Mouse (Mus musculus): Measurements from ENCODE around the gene Myo10. TPM values are rescaled to one million over a fixed set of nuclear protein-coding genes. Genes with fewer than 3 reads are reported as not detected.

Gene Myo10
- 66.3 and 68.8 TPM in 2 replicates for polyA plus RNA-seq (2016; fragmentation: Nextera tagmentation; extraction: Ambion mirVana)

DNA sequence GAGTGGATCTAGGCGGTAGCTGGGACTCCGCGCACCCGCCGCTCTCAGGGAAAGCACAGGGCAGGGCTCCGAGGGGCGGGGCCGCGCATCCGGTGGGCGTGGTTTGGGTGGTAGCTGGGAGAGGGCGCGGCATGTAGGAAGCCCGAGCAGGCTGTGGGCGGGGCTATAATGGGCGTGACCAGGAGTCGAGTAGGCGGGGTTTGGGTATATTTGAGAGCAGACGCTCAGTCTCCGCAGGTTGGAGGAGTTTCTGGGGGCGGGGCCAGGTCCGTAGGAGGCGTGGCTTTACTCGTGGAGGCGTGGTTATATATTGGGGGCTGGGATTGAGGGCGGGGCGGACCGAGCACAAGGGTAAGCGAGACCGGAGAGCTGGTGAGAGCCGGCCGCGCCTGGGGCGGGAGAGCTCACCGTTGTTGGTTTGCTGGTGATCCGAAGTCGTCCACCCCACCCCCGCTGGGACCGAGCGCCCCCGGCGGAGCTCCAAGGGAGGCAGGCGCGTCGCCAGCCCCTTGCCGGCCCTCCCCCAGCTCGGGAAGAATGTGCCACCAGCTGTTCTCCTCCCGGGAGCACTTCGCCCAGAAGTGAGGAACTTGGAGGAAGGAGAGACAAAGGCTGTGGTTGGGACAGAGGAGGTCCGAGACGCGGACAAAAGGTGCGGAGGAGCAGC, at the start of gene Myo10:
Gene Myo10 (plus strand): TSS at position 326 of the 667 bp plus-strand sequence.
- Histone ChIP-seq H3K4me3 (peak within 1 kb of the TSS; percentile 86), H3K27ac (peak within 1 kb of the TSS; percentile 89), H3K9me3 (no peaks in the 10 kb centered on the region), H3K4me1 (peaks cover 42% of the 10 kb centered on the region), H3K27me3 (ENCODE audit: poor library complexity, severe bottlenecking) (peaks cover 32% of the 10 kb centered on the region), H3K36me3 (replicated peaks) (no peaks in the 10 kb centered on the region)
- under 1% methylated on average over 53 of the region's 53 CpGs for WGBS
- peak; percentile 100 for DNase-seq (ENCODE audit: extremely low spot score, low spot score)

DNA sequence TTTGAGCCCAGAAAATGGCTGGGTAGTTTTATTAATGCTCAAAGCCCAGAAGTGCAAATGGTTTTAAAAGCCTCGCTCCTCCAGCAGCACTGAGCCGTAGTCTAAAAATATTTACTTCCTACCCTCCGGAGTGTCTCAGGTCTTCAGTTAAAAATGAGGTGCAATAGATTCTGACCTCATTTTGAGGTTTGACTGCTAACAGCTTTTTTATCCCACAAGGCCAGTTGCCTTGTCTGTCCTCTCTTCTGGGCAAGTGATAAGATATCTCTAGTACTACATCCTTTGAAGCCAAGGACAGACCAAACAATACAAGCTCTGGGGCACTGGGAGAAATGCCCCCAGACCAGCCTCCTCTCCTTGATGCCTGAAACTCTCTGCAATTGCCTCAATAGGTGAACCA, 49.2 kb upstream of the Myo10 start:
- DNase-seq (ENCODE audit: extremely low spot score, low spot score): no peak
- 96% methylated on average over 3 of the region's 3 CpGs for WGBS

DNA sequence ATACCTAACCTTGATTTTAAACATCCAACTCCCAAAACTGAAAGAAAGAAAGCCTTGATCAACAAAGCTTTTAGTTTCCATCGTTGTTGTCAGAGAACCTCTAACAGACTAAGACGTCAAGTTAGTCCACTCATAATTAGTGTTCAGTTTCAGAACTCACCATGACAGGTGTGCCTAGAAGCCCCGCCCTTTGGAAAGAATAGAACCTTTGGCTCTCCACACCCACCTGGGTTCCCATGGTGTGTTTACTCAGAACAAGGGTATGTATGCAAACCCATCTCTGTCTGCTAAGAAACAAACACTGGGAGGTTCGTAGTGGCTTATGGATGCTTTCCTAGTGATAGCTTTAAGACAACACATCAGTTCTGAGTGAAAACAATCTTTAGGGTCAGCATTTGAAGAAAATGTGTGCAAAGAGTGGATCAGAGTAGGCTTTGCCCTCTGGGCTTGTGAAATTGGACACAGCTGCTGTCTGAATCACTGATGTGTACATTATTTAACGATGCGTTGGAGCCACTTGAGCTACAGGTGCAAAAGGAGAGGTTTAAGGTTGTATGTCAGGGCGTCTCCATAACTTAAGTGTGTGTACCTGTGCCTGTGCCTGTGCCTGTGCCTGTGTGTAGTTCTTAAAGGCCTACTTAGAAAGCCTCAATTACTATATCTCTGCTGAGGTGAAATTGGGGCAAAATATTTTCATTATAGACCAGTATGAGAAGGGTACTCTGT, 48.3 kb upstream of the Myo10 start:
- Histone ChIP-seq H3K9me3 (no peaks in the 10 kb centered on the region), H3K4me1 (0 out of 2 replicates have a peak, but pooled peaks cover 2% of the 10 kb centered on the region), H3K27me3 (ENCODE audit: poor library complexity, severe bottlenecking) (no peaks in the 10 kb centered on the region), H3K27ac (no peak overlapping the region), H3K36me3 (replicated peaks) (no peaks in the 10 kb centered on the region), H3K4me3 (no peak overlapping the region)
- 80% methylated on average over 7 of the region's 7 CpGs for WGBS
- DNase-seq (ENCODE audit: extremely low spot score, low spot score): no peak

More for the DNA sequence above, 49.2 kb upstream of the Myo10 start:
- Histone ChIP-seq H3K9me3 (no peaks in the 10 kb centered on the region), H3K36me3 (replicated peaks) (no peaks in the 10 kb centered on the region), H3K27me3 (ENCODE audit: poor library complexity, severe bottlenecking) (no peaks in the 10 kb centered on the region), H3K4me3 (no peak overlapping the region), H3K4me1 (0 out of 2 replicates have a peak, but pooled peaks cover 2% of the 10 kb centered on the region), H3K27ac (no peak overlapping the region)

DNA sequence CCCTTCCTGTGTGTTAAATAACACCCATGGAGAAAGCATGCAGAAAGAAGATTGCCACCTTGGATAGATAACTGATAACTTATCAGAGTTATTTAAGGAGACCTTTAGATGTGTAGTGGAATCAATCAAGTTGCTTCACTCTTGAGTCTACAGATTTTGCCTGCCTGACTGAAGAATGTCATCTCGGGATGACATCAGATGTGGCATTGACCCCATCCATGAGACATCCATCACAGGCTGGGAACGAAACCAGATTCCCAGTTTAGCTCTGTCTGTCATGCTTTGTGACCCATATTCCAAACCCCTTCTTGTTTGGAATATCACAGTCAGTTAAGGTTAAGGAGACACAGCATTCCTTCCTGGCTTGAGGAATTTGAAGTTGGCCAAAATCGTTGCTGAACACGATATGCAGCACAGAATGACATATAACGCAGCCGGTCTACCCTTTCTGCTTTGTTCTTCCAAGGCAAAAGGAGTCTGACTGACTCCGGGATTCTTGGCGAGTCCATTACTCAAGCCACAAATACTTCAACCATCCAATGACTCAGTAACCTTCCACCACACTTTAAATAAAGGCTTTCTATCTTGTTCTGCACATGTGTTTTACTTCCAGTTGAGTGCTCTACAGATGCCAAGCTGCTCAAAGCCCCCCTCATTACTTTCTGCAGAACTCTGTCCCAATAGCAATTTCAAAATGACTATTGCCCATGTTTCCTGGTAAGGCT, 44.8 kb upstream of the Myo10 start:
- no peak overlapping the region for H3K4me3 ChIP-seq
- H3K9me3 ChIP-seq: no peaks in the 10 kb centered on the region
- no peaks in the 10 kb centered on the region for H3K36me3 ChIP-seq (replicated peaks)
- DNase-seq (ENCODE audit: extremely low spot score, low spot score): no peak
- H3K4me1 ChIP-seq: peaks cover 19% of the 10 kb centered on the region
- H3K27ac ChIP-seq: no peak overlapping the region
- 92% methylated on average over 8 of the region's 8 CpGs for WGBS
- no peaks in the 10 kb centered on the region for H3K27me3 ChIP-seq (ENCODE audit: poor library complexity, severe bottlenecking)

DNA sequence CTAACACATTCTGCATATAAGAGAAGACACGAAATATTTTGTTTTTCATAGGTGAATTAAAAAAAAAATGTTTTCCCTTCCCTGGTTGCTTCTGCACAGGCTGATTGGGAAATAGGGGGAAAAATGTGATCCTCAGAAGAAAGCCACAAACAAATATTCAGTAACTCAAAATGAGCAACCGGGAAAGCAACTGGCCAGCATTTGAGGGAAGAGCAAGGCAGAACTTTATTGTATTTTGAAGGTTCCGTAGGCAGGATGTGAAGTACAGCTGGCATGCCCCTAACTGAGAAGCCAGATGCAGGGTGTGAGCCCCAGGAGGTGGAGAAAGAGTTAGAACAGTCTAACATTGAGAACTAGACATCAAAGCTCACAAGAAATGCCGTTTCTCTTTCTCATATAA, 44.0 kb upstream of the Myo10 start:
- 90% methylated on average over 4 of the region's 4 CpGs for WGBS
- Histone ChIP-seq H3K27ac (no peak overlapping the region), H3K4me1 (peaks cover 19% of the 10 kb centered on the region), H3K27me3 (ENCODE audit: poor library complexity, severe bottlenecking) (no peaks in the 10 kb centered on the region), H3K36me3 (replicated peaks) (no peaks in the 10 kb centered on the region), H3K9me3 (no peaks in the 10 kb centered on the region), H3K4me3 (no peak overlapping the region)
- no peak for DNase-seq (ENCODE audit: extremely low spot score, low spot score)

DNA sequence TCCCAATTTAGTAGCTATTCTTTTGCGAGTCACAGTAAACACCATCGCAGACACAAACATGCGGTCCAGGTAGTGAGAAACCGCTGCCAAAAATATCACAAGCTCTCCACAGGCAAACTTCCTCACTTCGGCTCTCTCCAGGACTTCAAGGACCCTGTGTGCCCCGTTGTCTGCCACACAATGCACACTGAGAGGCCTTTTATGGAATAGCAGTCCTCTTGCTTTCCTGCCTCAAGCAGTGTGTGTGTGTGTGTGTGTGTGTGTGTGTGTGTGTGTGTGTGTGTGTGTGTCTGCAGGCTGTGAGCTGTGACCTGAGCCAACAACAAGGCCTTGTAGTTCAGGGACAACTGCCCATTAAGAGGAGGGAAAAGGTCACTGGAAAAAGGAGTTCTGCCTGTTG, 41.6 kb upstream of the Myo10 start:
- Histone ChIP-seq H3K9me3 (no peaks in the 10 kb centered on the region), H3K4me1 (peaks cover 25% of the 10 kb centered on the region), H3K4me3 (no peak overlapping the region), H3K36me3 (replicated peaks) (no peaks in the 10 kb centered on the region), H3K27ac (0 out of 2 replicates have a peak overlapping the region, but pooled peaks have one; percentile 40), H3K27me3 (ENCODE audit: poor library complexity, severe bottlenecking) (no peaks in the 10 kb centered on the region)
- DNase-seq (ENCODE audit: extremely low spot score, low spot score): peak; percentile 26
- 60% methylated on average over 6 of the region's 6 CpGs for WGBS

DNA sequence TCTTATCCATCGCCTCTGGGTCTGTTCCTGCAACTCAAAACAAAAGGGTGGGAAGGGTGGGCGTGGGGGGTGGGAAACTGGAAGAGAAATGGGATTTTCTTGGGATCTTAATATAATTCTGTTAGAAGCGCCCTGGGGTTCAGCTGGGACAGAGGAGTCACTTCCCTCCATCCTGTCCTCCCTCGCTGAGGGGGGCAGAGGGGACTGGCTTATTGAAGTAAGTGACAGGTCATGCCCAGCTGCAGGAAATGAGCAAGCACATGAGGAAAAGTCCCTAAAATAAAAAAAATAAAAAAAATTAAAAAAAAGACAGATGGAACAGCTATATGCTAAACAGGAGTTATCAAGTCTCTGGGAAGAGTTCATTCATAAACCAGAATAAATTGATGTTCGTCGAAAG, 40.3 kb upstream of the Myo10 start:
- Histone ChIP-seq H3K36me3 (replicated peaks) (no peaks in the 10 kb centered on the region), H3K27ac (no peak overlapping the region), H3K4me3 (no peak overlapping the region), H3K27me3 (ENCODE audit: poor library complexity, severe bottlenecking) (no peaks in the 10 kb centered on the region), H3K9me3 (no peaks in the 10 kb centered on the region), H3K4me1 (peaks cover 30% of the 10 kb centered on the region)
- 63% methylated on average over 6 of the region's 6 CpGs for WGBS
- DNase-seq (ENCODE audit: extremely low spot score, low spot score): no peak

GRCm38 (mm10) chr15:25583361-25583760, 39.0 kb upstream of the Myo10 start:
- whole genome bisulfite sequencing: 90% methylated on average over 8 of the region's 8 CpGs

GRCm38 (mm10) chr15:25586828-25587227, 35.5 kb upstream of the Myo10 start:
- DNase-seq (ENCODE audit: extremely low spot score, low spot score): no peak
- 80% methylated on average over 3 of the region's 3 CpGs for WGBS
- H3K36me3 ChIP-seq (replicated peaks): no peaks in the 10 kb centered on the region

More at GRCm38 (mm10) chr15:25583361-25583760, 39.0 kb upstream of the Myo10 start:
- Histone ChIP-seq H3K4me1 (peaks cover 30% of the 10 kb centered on the region), H3K27me3 (ENCODE audit: poor library complexity, severe bottlenecking) (no peaks in the 10 kb centered on the region), H3K36me3 (replicated peaks) (no peaks in the 10 kb centered on the region), H3K4me3 (no peak overlapping the region), H3K9me3 (no peaks in the 10 kb centered on the region), H3K27ac (no peak overlapping the region)
- DNase-seq (ENCODE audit: extremely low spot score, low spot score): no peak

DNA sequence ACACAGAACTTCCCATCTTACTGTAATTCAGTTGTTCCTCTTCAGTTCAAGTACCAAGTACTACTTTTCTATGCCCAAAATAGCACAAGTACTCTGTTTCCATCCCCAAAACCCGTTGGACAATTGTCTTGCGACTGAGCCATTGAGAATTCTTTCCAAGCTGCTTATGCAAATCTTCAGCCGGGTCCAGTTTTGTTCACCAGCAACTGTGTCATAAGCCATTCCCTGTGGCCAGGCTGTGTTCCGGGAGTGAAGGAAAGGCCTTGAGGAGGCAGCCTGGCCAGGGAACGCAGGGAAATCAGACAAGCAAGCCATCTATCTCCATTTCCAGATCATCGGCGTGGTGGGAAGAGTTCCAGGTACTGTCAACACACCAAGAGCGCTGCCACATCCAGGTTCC, 34.4 kb upstream of the Myo10 start:
- Histone ChIP-seq H3K4me3 (no peak overlapping the region), H3K36me3 (replicated peaks) (no peaks in the 10 kb centered on the region), H3K27me3 (ENCODE audit: poor library complexity, severe bottlenecking) (peaks cover 3% of the 10 kb centered on the region; the same call in 1 of the 2 replicates), H3K4me1 (peaks cover 14% of the 10 kb centered on the region), H3K27ac (no peak overlapping the region), H3K9me3 (no peaks in the 10 kb centered on the region)
- DNase-seq (ENCODE audit: extremely low spot score, low spot score): no peak
- WGBS: 88% methylated on average over 8 of the region's 8 CpGs

More at GRCm38 (mm10) chr15:25586828-25587227, 35.5 kb upstream of the Myo10 start:
- Histone ChIP-seq H3K9me3 (no peaks in the 10 kb centered on the region), H3K27ac (no peak overlapping the region), H3K4me3 (no peak overlapping the region), H3K4me1 (peaks cover 16% of the 10 kb centered on the region), H3K27me3 (ENCODE audit: poor library complexity, severe bottlenecking) (peaks cover 3% of the 10 kb centered on the region; the same call in 1 of the 2 replicates)

DNA sequence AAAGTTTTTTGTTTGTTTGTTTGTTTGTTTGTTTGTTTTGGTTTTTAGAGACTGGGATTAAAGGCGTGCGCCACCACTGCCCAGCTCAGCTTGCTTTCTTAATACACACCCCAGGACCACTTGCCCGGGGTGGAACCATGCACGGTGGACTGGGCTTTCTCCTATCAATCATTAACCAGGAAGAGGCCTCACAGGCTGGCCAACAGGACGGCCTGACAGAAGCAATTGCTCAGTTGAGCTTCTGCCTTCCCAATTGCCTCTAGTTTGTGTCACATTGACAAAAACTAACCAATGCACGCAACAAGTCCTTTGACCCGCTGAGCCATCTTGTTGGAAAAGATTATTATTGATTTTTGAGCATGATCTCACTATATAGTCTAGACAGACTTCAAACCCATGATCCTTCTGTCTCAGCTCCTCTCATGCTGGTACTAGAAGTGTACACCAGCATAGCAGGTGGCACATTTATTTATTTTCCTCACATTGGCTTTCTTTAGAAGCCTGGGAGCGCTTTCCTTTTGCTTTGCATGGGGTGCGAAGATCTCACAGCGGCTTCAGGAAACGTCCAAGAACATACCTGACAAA, 32.9 kb upstream of the Myo10 start:
- DNase-seq (ENCODE audit: extremely low spot score, low spot score): no peak
- H3K27ac ChIP-seq: no peak overlapping the region
- no peak overlapping the region for H3K4me3 ChIP-seq
- WGBS: 93% methylated on average over 11 of the region's 11 CpGs
- no peaks in the 10 kb centered on the region for H3K36me3 ChIP-seq (replicated peaks)
- H3K9me3 ChIP-seq: no peaks in the 10 kb centered on the region
- peaks cover 24% of the 10 kb centered on the region for H3K4me1 ChIP-seq
- peaks cover 3% of the 10 kb centered on the region; the same call in 1 of the 2 replicates for H3K27me3 ChIP-seq (ENCODE audit: poor library complexity, severe bottlenecking)

- no peaks in the 10 kb centered on the region for H3K9me3 ChIP-seq
- 88% methylated on average over 5 of the region's 5 CpGs for WGBS
- no peak for DNase-seq (ENCODE audit: extremely low spot score, low spot score)
- peaks cover 3% of the 10 kb centered on the region; the same call in 1 of the 2 replicates for H3K27me3 ChIP-seq (ENCODE audit: poor library complexity, severe bottlenecking)
- no peak overlapping the region for H3K27ac ChIP-seq
- no peaks in the 10 kb centered on the region for H3K36me3 ChIP-seq (replicated peaks)
- peaks cover 24% of the 10 kb centered on the region for H3K4me1 ChIP-seq
- no peak overlapping the region for H3K4me3 ChIP-seq
These were observed 32.4 kb upstream of the Myo10 start for GRCm38 (mm10) chr15:25589916-25590315.
